Mouse (Mus musculus) monocyte, adult 2 months (primary cell): Measurements from ENCODE around the gene Arnt.

Source experiments
- DNase-seq, 2 experiments: peaks; one replicate each; pipeline ENCODE4 v3.0.0; 2022; ENCODE audit warnings: low spot score in 2 of 2, low read depth in 1 of 2

The Arnt gene

GRCm38 (mm10) chr3:95456367-95456766, 22.2 kb downstream of the Arnt start:
- no peak for DNase-seq

GRCm38 (mm10) chr3:95457758-95458157, 23.6 kb downstream of the Arnt start:
- DNase-seq, result no peak

- no peak for DNase-seq
These were observed 25.2 kb downstream of the Arnt start for GRCm38 (mm10) chr3:95459381-95459780.

- no peak for DNase-seq
These were observed 29.7 kb downstream of the Arnt start for GRCm38 (mm10) chr3:95463852-95464251.

GRCm38 (mm10) chr3:95478966-95479365, 44.8 kb downstream of the Arnt start:
- no peak for DNase-seq

GRCm38 (mm10) chr3:95486421-95486820, 52.2 kb downstream of the Arnt start:
- no peak for DNase-seq

GRCm38 (mm10) chr3:95488679-95489078, 54.5 kb downstream of the Arnt start:
- no peak for DNase-seq

- DNase-seq, result no peak
These were observed 56.0 kb downstream of the Arnt start for GRCm38 (mm10) chr3:95490238-95490637.

GRCm38 (mm10) chr3:95494342-95494741, 60.2 kb downstream of the Arnt start:
- peak in 1 of 2 experiments; percentile 61 for DNase-seq

- DNase-seq, result no peak
These were observed 64.0 kb downstream of the Arnt start for GRCm38 (mm10) chr3:95498229-95498628.

GRCm38 (mm10) chr3:95499024-95499423, 64.8 kb downstream of the Arnt start, which contains the start of gene Ctsk:
Gene Ctsk, plus strand, starts transcription at chr3:95499256.
- DNase-seq, result no peak

- no peak for DNase-seq
These were observed 65.4 kb downstream of the Arnt start for GRCm38 (mm10) chr3:95499496-95500140.

GRCm38 (mm10) chr3:95502312-95502711, 68.1 kb downstream of the Arnt start:
- no peak for DNase-seq

GRCm38 (mm10) chr3:95509348-95509747, 75.2 kb downstream of the Arnt start:
- no peak for DNase-seq

GRCm38 (mm10) chr3:95511611-95512180, 77.5 kb downstream of the Arnt start:
- peak in 1 of 2 experiments; percentile 53 for DNase-seq

- no peak for DNase-seq
These were observed 82.4 kb downstream of the Arnt start for GRCm38 (mm10) chr3:95516614-95517041.

GRCm38 (mm10) chr3:95517493-95517898, 83.3 kb downstream of the Arnt start:
- DNase-seq, result peak in 1 of 2 experiments; percentile 34

- peak in 1 of 2 experiments; percentile 28 for DNase-seq
These were observed 84.7 kb downstream of the Arnt start for GRCm38 (mm10) chr3:95518891-95519290.

- no peak for DNase-seq
These were observed 85.1 kb downstream of the Arnt start for GRCm38 (mm10) chr3:95519315-95519714.

GRCm38 (mm10) chr3:95520100-95520499, 85.9 kb downstream of the Arnt start:
- DNase-seq, result no peak

- DNase-seq, result peak; percentile 56
These were observed 87.0 kb downstream of the Arnt start for GRCm38 (mm10) chr3:95521168-95521567.

GRCm38 (mm10) chr3:95523662-95524061, 89.5 kb downstream of the Arnt start:
- peak in 1 of 2 experiments; percentile 10 for DNase-seq

- DNase-seq, result no peak
These were observed 90.5 kb downstream of the Arnt start for GRCm38 (mm10) chr3:95524673-95525072.
